Mouse (Mus musculus): Measurements from ENCODE around the gene Gm28035. TPM values are rescaled to one million over a fixed set of nuclear protein-coding genes. Genes with fewer than 3 reads are reported as not detected.

The Gm28035 gene
- polyA plus RNA-seq, 1 experiment from 2014 or later = 0.05 TPM

GRCm38 (mm10) chr2:30239777-30240176 is 590 bp upstream of the Gm28035 start:
- H3K27ac ChIP-seq (replicated peaks) = peak overlapping the region; percentile 45
- peaks cover 8% of the 10 kb centered on the region for H3K4me1 ChIP-seq (replicated peaks; ENCODE audit: control insufficient read depth, insufficient read depth)
- H3K4me3 ChIP-seq (ENCODE audit: low read depth, low read length) = no peak overlapping the region
- H3K4me2 ChIP-seq (replicated peaks; ENCODE audit: low read depth) = peak overlapping the region; percentile 68
- no peak for ATAC-seq (ENCODE audit: low FRiP score, low TSS enrichment)
- DNase-seq (ENCODE audit: low spot score) = peak; percentile 40
- no peaks in the 10 kb centered on the region for H3K9me3 ChIP-seq (ENCODE audit: control insufficient read depth, low read length)
- TF ChIP-seq CTCF (IDR thresholded peaks at IDR 0.05; ENCODE audit: low read depth) (no peak), EP300 (optimal IDR thresholded peaks at IDR 0.05) (no peak)
- 60% methylated on average over 4 of the region's 4 CpGs for WGBS
- H3K36me3 ChIP-seq (ENCODE audit: control insufficient read depth, insufficient read depth, low read length) = peaks cover 12% of the 10 kb centered on the region; the same call in 1 of the 2 replicates
- no peaks in the 10 kb centered on the region for H3K27me3 ChIP-seq (ENCODE audit: control insufficient read depth, insufficient read depth, low read length)
- no peak overlapping the region for H3K9ac ChIP-seq (ENCODE audit: low read length)

- Histone ChIP-seq H3K4me3 (ENCODE audit: low read depth, low read length) (no peak overlapping the region), H3K4me2 (replicated peaks; ENCODE audit: low read depth) (no peak overlapping the region), H3K9me3 (ENCODE audit: control insufficient read depth, low read length) (no peaks in the 10 kb centered on the region), H3K9ac (ENCODE audit: low read length) (no peak overlapping the region), H3K36me3 (ENCODE audit: control insufficient read depth, insufficient read depth, low read length) (peaks cover 12% of the 10 kb centered on the region; the same call in 1 of the 2 replicates), H3K27ac (replicated peaks) (peak overlapping the region; percentile 81), H3K27me3 (ENCODE audit: control insufficient read depth, insufficient read depth, low read length) (no peaks in the 10 kb centered on the region), H3K4me1 (replicated peaks; ENCODE audit: control insufficient read depth, insufficient read depth) (peaks cover 8% of the 10 kb centered on the region)
- ATAC-seq (ENCODE audit: low FRiP score, low TSS enrichment) (peak; percentile 59), DNase-seq (ENCODE audit: low spot score) (peak; percentile 59)
- TF ChIP-seq EP300 (optimal IDR thresholded peaks at IDR 0.05) (no peak), CTCF (IDR thresholded peaks at IDR 0.05; ENCODE audit: low read depth) (no peak)
- WGBS = 37% methylated on average over 4 of the region's 4 CpGs
Measured at GRCm38 (mm10) chr2:30242509-30242908, 2.1 kb downstream of the Gm28035 start.

DNA sequence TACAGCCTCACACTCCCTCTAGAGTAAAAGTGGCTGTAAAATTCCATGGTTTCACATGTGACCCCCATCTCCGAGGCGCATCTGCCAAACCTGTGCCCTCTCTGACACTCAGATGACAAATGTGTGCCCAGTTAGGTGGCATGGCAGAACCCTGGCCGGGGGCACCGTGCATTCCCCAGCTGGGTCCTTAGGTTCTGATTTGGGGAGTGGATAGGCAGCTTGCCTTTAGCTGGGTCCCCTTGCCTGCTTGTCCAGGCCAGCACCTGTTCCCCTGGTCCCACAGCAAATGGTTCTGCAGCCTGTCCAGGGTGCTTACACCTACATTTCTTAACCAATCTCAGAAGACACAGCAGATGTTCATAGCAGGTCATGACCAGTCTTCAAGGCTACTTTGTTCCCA is 3.0 kb downstream of the Gm28035 start:
- Histone ChIP-seq H3K4me2 (replicated peaks; ENCODE audit: low read depth) (no peak overlapping the region), H3K4me3 (ENCODE audit: low read depth, low read length) (no peak overlapping the region), H3K4me1 (replicated peaks; ENCODE audit: control insufficient read depth, insufficient read depth) (peaks cover 8% of the 10 kb centered on the region), H3K27me3 (ENCODE audit: control insufficient read depth, insufficient read depth, low read length) (no peaks in the 10 kb centered on the region), H3K9me3 (ENCODE audit: control insufficient read depth, low read length) (no peaks in the 10 kb centered on the region), H3K9ac (ENCODE audit: low read length) (0 out of 2 replicates have a peak overlapping the region, but pooled peaks have one; percentile 4), H3K36me3 (ENCODE audit: control insufficient read depth, insufficient read depth, low read length) (peaks cover 12% of the 10 kb centered on the region; the same call in 1 of the 2 replicates), H3K27ac (replicated peaks) (peak overlapping the region; percentile 81)
- ATAC-seq (ENCODE audit: low FRiP score, low TSS enrichment) (no peak), DNase-seq (ENCODE audit: low spot score) (no peak)
- 87% methylated on average over 4 of the region's 4 CpGs for WGBS
- TF ChIP-seq CTCF (IDR thresholded peaks at IDR 0.05; ENCODE audit: low read depth) (no peak), EP300 (optimal IDR thresholded peaks at IDR 0.05) (no peak)

- Histone ChIP-seq H3K27me3 (ENCODE audit: control insufficient read depth, insufficient read depth, low read length) (no peaks in the 10 kb centered on the region), H3K4me1 (replicated peaks; ENCODE audit: control insufficient read depth, insufficient read depth) (peaks cover 2% of the 10 kb centered on the region), H3K36me3 (ENCODE audit: control insufficient read depth, insufficient read depth, low read length) (peaks cover 16% of the 10 kb centered on the region; the same call in 1 of the 2 replicates), H3K4me3 (ENCODE audit: low read depth, low read length) (no peak overlapping the region), H3K27ac (replicated peaks) (peak overlapping the region; percentile 87), H3K9me3 (ENCODE audit: control insufficient read depth, low read length) (no peaks in the 10 kb centered on the region), H3K4me2 (replicated peaks; ENCODE audit: low read depth) (no peak overlapping the region; the same call in 1 of the 2 replicates), H3K9ac (ENCODE audit: low read length) (peak overlapping the region; percentile 31; the same call in 1 of the 2 replicates)
- ATAC-seq (ENCODE audit: low FRiP score, low TSS enrichment) (peak; percentile 64), DNase-seq (ENCODE audit: low spot score) (peak; percentile 65)
- 46% methylated on average over 7 of the region's 7 CpGs for WGBS
- TF ChIP-seq EP300 (optimal IDR thresholded peaks at IDR 0.05) = no peak
- no peak for TF ChIP-seq CTCF (IDR thresholded peaks at IDR 0.05; ENCODE audit: low read depth)
Measured at GRCm38 (mm10) chr2:30244595-30245178, 4.3 kb downstream of the Gm28035 start.

- no peak overlapping the region for H3K27ac ChIP-seq (replicated peaks)
Measured at GRCm38 (mm10) chr2:30247036-30247435, 6.7 kb downstream of the Gm28035 start.

DNA sequence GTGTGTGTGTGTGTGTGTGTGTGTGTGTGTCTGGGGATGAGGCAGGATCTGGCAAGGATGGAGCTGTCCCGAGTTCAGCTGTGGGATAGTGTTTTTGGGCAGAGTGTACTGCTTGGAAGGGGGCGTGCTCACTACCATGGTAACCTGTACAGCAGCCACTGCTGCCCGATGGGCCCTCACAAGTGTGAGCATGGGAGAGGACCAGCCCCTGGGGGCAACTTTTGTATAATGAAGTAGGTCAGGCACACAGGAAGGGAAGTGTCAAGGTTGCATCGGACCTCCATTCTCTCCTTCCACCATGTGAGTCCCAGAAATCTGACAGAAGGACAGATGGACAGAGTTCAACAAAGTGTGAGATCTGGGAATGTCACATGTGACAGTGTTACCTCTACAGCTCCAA is 7.3 kb downstream of the Gm28035 start:
- TF ChIP-seq CTCF (IDR thresholded peaks at IDR 0.05; ENCODE audit: low read depth) = no peak
- TF ChIP-seq EP300 (optimal IDR thresholded peaks at IDR 0.05) = no peak
- peaks cover 5% of the 10 kb centered on the region for H3K4me1 ChIP-seq (replicated peaks; ENCODE audit: control insufficient read depth, insufficient read depth)
- H3K4me2 ChIP-seq (replicated peaks; ENCODE audit: low read depth) = no peak overlapping the region
- DNase-seq (ENCODE audit: low spot score) (no peak), ATAC-seq (ENCODE audit: low FRiP score, low TSS enrichment) (no peak)
- 58% methylated on average over 4 of the region's 4 CpGs for WGBS
- H3K9me3 ChIP-seq (ENCODE audit: control insufficient read depth, low read length) = no peaks in the 10 kb centered on the region
- H3K27me3 ChIP-seq (ENCODE audit: control insufficient read depth, insufficient read depth, low read length) = no peaks in the 10 kb centered on the region
- H3K27ac ChIP-seq (replicated peaks) = no peak overlapping the region
- H3K4me3 ChIP-seq (ENCODE audit: low read depth, low read length) = no peak overlapping the region
- H3K9ac ChIP-seq (ENCODE audit: low read length) = no peak overlapping the region
- H3K36me3 ChIP-seq (ENCODE audit: control insufficient read depth, insufficient read depth, low read length) = 0 out of 2 replicates have a peak, but pooled peaks cover 6% of the 10 kb centered on the region

More at GRCm38 (mm10) chr2:30247036-30247435, 6.7 kb downstream of the Gm28035 start:
- TF ChIP-seq CTCF (IDR thresholded peaks at IDR 0.05; ENCODE audit: low read depth) = no peak
- no peak for TF ChIP-seq EP300 (optimal IDR thresholded peaks at IDR 0.05)
- H3K4me3 ChIP-seq (ENCODE audit: low read depth, low read length) = no peak overlapping the region
- 0 out of 2 replicates have a peak, but pooled peaks cover 6% of the 10 kb centered on the region for H3K36me3 ChIP-seq (ENCODE audit: control insufficient read depth, insufficient read depth, low read length)
- H3K4me2 ChIP-seq (replicated peaks; ENCODE audit: low read depth) = no peak overlapping the region
- H3K4me1 ChIP-seq (replicated peaks; ENCODE audit: control insufficient read depth, insufficient read depth) = peaks cover 4% of the 10 kb centered on the region
- no peak overlapping the region for H3K9ac ChIP-seq (ENCODE audit: low read length)
- ATAC-seq (ENCODE audit: low FRiP score, low TSS enrichment) (no peak), DNase-seq (ENCODE audit: low spot score) (no peak)
- WGBS = 91% methylated on average over 5 of the region's 5 CpGs
- H3K9me3 ChIP-seq (ENCODE audit: control insufficient read depth, low read length) = no peaks in the 10 kb centered on the region
- H3K27me3 ChIP-seq (ENCODE audit: control insufficient read depth, insufficient read depth, low read length) = no peaks in the 10 kb centered on the region
